Mouse (Mus musculus): Measurements from ENCODE around the gene Ttc23l. TPM values are rescaled to one million over a fixed set of nuclear protein-coding genes. Genes with fewer than 3 reads are reported as not detected.

Gene Ttc23l
- polyA plus RNA-seq, 1 experiment from 2014 or later, result not detected

DNA sequence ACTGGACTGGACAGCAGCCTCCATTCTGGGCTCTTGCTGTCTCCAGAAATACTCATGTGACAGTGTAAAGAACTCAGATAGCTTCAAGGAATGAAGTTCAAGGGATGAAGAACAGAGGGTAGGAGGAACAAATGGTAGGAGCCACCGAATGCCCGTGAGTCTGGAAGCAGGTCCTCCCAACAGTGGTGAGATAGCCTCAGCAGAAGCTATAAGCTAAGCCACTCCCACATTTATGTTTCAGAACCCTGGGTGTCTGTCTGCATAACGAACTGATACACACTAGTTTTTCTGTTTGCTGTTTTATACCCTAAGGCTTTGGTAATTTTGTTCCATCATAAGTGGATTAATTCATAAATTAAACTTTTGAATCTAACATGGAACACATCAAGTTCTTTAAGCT is 93.8 kb downstream of the Ttc23l start:
- Histone ChIP-seq H3K36me3 (ENCODE audit: control insufficient read depth, insufficient read depth) (peaks cover 6% of the 10 kb centered on the region; the same call in 1 of the 2 replicates), H3K27ac (ENCODE audit: low read length) (no peak overlapping the region), H3K9me3 (ENCODE audit: control insufficient read depth, low read length) (no peaks in the 10 kb centered on the region), H3K4me3 (replicated peaks; ENCODE audit: low read length) (no peak overlapping the region), H3K27me3 (replicated peaks; ENCODE audit: control insufficient read depth, insufficient read depth, low read length) (no peaks in the 10 kb centered on the region), H3K9ac (replicated peaks; ENCODE audit: low read depth, low read length) (no peak overlapping the region), H3K4me2 (ENCODE audit: low read length) (no peak overlapping the region), H3K4me1 (replicated peaks; ENCODE audit: control insufficient read depth, insufficient read depth, low read length) (peaks cover 11% of the 10 kb centered on the region)
- WGBS, result 98% methylated on average over 3 of the region's 3 CpGs
- no peak for ATAC-seq

GRCm38 (mm10) chr15:10463555-10463954 is 94.9 kb downstream of the Ttc23l start:
- H3K27me3 ChIP-seq (replicated peaks; ENCODE audit: control insufficient read depth, insufficient read depth, low read length), result no peaks in the 10 kb centered on the region
- H3K4me3 ChIP-seq (replicated peaks; ENCODE audit: low read length), result no peak overlapping the region
- no peak for ATAC-seq
- H3K27ac ChIP-seq (ENCODE audit: low read length), result no peak overlapping the region
- no peaks in the 10 kb centered on the region for H3K9me3 ChIP-seq (ENCODE audit: control insufficient read depth, low read length)
- no peaks in the 10 kb centered on the region; the same call in 1 of the 2 replicates for H3K4me1 ChIP-seq (replicated peaks; ENCODE audit: control insufficient read depth, insufficient read depth, low read length)
- peaks cover 9% of the 10 kb centered on the region; the same call in 1 of the 2 replicates for H3K36me3 ChIP-seq (ENCODE audit: control insufficient read depth, insufficient read depth)
- H3K9ac ChIP-seq (replicated peaks; ENCODE audit: low read depth, low read length), result no peak overlapping the region
- H3K4me2 ChIP-seq (ENCODE audit: low read length), result no peak overlapping the region
- 93% methylated on average over 5 of the region's 5 CpGs for WGBS

DNA sequence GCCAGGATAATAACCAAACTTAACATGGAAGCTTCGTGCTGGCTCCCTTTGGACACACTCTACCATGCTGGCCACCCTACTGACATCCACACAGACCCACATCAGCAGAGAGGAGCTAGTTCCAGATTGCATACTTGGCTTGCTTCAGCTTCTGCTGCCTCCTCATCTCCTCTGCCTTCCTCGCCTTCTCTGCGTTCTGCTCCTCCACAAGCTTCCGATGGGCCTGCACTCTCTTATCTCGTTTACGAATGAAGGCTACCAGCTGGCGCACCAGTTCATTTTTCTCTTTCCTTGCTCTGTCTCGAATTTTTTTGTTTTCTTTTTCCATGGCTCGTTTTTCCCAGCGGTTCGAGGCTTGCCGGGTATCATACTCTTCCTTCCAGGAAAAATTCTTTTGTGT is 97.5 kb downstream of the Ttc23l start:
- no peak overlapping the region for H3K4me2 ChIP-seq (ENCODE audit: low read length)
- 93% methylated on average over 12 of the region's 12 CpGs for WGBS
- ATAC-seq, result no peak
- H3K9ac ChIP-seq (replicated peaks; ENCODE audit: low read depth, low read length), result no peak overlapping the region
- H3K27me3 ChIP-seq (replicated peaks; ENCODE audit: control insufficient read depth, insufficient read depth, low read length), result no peaks in the 10 kb centered on the region
- H3K36me3 ChIP-seq (ENCODE audit: control insufficient read depth, insufficient read depth), result peaks cover 9% of the 10 kb centered on the region; the same call in 1 of the 2 replicates
- H3K4me1 ChIP-seq (replicated peaks; ENCODE audit: control insufficient read depth, insufficient read depth, low read length), result no peaks in the 10 kb centered on the region
- H3K4me3 ChIP-seq (replicated peaks; ENCODE audit: low read length), result no peak overlapping the region
- no peaks in the 10 kb centered on the region for H3K9me3 ChIP-seq (ENCODE audit: control insufficient read depth, low read length)
- no peak overlapping the region for H3K27ac ChIP-seq (ENCODE audit: low read length)

Other genes with a start within 250 kb of the Ttc23l start
- not detected in 2 replicates for gene Gm21973, start 233.3 kb downstream of the Ttc23l start, polyA plus RNA-seq (2015; fragmentation: Nextera tagmentation; extraction: Ambion mirVana)
- gene Agxt2, start 200.1 kb downstream of the Ttc23l start, polyA plus RNA-seq (2015; fragmentation: Nextera tagmentation; extraction: Ambion mirVana), result not detected in 2 replicates
- 7.5 and 9.9 TPM in 2 replicates for gene Dnajc21, start 88.2 kb downstream of the Ttc23l start, polyA plus RNA-seq (2015; fragmentation: Nextera tagmentation; extraction: Ambion mirVana)
- 67.6 and 77.0 TPM in 2 replicates for gene Brix1, start 72.7 kb downstream of the Ttc23l start, polyA plus RNA-seq (2015; fragmentation: Nextera tagmentation; extraction: Ambion mirVana)
- gene Rad1, start 72.7 kb downstream of the Ttc23l start, polyA plus RNA-seq (2015; fragmentation: Nextera tagmentation; extraction: Ambion mirVana), result 26.9 and 31.0 TPM in 2 replicates
- gene Rai14, start 156.0 kb upstream of the Ttc23l start, polyA plus RNA-seq (2015; fragmentation: Nextera tagmentation; extraction: Ambion mirVana), result 33.3 and 40.0 TPM in 2 replicates

Measured in forebrain, embryonic 16.5 days (tissue).